Mouse (Mus musculus) adrenal gland, adult 8-10 months (tissue): ENCODE data around the gene Polr1a. TPM values are rescaled to one million over a fixed set of nuclear protein-coding genes. Genes with fewer than 3 reads are reported as not detected.

Source experiments
- DNase-seq: peaks from one replicate; pipeline ENCODE4 v3.0.0; 2022
- total RNA-seq, 4 experiments: library from RNA; stranded (reverse); gene quantifications; 2 replicates each; pipeline ENCODE4 v1.2.4; 2022

Polr1a gene
- total RNA-seq, 4 experiments from 2014 or later, result 66.4 to 108 (median 85.9) TPM

- no peak for DNase-seq
Observed at GRCm38 (mm10) chr6:72001220-72001777, 92.4 kb downstream of the Polr1a start.

- DNase-seq, result no peak
Observed at GRCm38 (mm10) chr6:72007411-72008212, 98.8 kb downstream of the Polr1a start.

- DNase-seq, result no peak
Observed at GRCm38 (mm10) chr6:72008213-72008655, 99.4 kb downstream of the Polr1a start.

GRCm38 (mm10) chr6:72009454-72009853 is 100.6 kb downstream of the Polr1a start:
- DNase-seq, result no peak

- DNase-seq, result no peak
Observed at GRCm38 (mm10) chr6:72014033-72014432, 105.2 kb downstream of the Polr1a start.

GRCm38 (mm10) chr6:72018052-72018451 is 109.2 kb downstream of the Polr1a start:
- DNase-seq, result no peak

- no peak for DNase-seq
Observed at GRCm38 (mm10) chr6:72025497-72025896, 116.6 kb downstream of the Polr1a start.

GRCm38 (mm10) chr6:72028079-72028478 is 119.2 kb downstream of the Polr1a start:
- DNase-seq, result no peak

GRCm38 (mm10) chr6:72029674-72030073 is 120.8 kb downstream of the Polr1a start:
- DNase-seq, result no peak

Other genes starting within 250 kb of the Polr1a start
- gene Reep1, start 201.5 kb upstream of the Polr1a start, total RNA-seq, result 1 to 10 TPM; 3.8 to 9.3 (median 5.3) TPM
- 10 to 100 TPM; 35.0 to 41.1 (median 39.2) TPM for gene Mrpl35, start 82.1 kb upstream of the Polr1a start, total RNA-seq
- gene Immt, start 77.7 kb upstream of the Polr1a start, total RNA-seq, result 100 to 1,000 TPM; 226 to 361 (median 285) TPM
- gene Ptcd3, start 303 bp upstream of the Polr1a start, total RNA-seq, result 100 to 1,000 TPM in 2 of 4 experiments, 10 to 100 TPM in 2; 90.8 to 118 (median 104) TPM
- 100 to 1,000 TPM; 106 to 366 (median 212) TPM for gene St3gal5, start 188.5 kb downstream of the Polr1a start, total RNA-seq